Mouse (Mus musculus): ENCODE results near the gene Odf4. TPM values are rescaled to one million over a fixed set of nuclear protein-coding genes. Genes with fewer than 3 reads are reported as not detected.
"Not testable (repeated sequence)": the region's sequence is repeated elsewhere in the genome, so short reads cannot be mapped to it uniquely, and the experiment has no call there.

Gene Odf4
- polyA plus RNA-seq (2016; fragmentation: Nextera tagmentation; extraction: Ambion mirVana): not detected in 2 replicates

DNA sequence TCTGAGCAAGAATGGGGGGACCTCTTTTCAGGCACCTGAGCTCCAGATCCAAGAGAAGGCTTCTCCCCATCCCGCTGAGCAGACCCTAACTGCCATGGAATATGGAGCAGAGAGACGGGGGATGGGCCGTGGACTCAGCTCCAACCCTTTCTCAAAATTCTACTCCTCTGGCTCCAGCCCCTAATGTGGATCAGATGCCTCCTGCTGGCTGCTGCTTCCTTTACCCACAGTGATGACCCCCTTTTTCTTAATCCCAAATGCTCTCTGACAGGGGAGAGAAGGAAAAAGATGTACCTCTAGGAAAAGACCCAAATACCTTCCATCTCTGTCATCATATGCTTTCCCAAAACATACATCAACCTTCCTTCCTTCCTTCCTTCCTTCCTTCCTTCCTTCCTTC is at the start of gene Odf4:
Odf4 (minus strand) TSS at position 101 of the 400 bp plus-strand sequence.
- no peak within 1 kb of the TSS for H3K4me3 ChIP-seq
- H3K4me1 ChIP-seq: 0 out of 2 replicates have a peak, but pooled peaks cover 6% of the 10 kb centered on the region
- H3K27ac ChIP-seq (replicated peaks): no peak within 1 kb of the TSS
- WGBS: 78% methylated on average over 3 of the region's 3 CpGs
- H3K36me3 ChIP-seq: no peaks in the 10 kb centered on the region
- DNase-seq (ENCODE audit: low spot score): no peak
- H3K9me3 ChIP-seq (replicated peaks): no peaks in the 10 kb centered on the region
- H3K27me3 ChIP-seq (ENCODE audit: low read depth, poor library complexity, severe bottlenecking): no peaks in the 10 kb centered on the region

- peaks cover 22% of the 10 kb centered on the region for H3K4me1 ChIP-seq
- H3K4me3 ChIP-seq: no peak overlapping the region
- DNase-seq (ENCODE audit: low spot score): no peak
- H3K36me3 ChIP-seq: no peaks in the 10 kb centered on the region
- 87% methylated on average over 1 of the region's 1 CpGs for WGBS
- H3K9me3 ChIP-seq (replicated peaks): no peaks in the 10 kb centered on the region
- no peak overlapping the region for H3K27ac ChIP-seq (replicated peaks)
- peaks cover 10% of the 10 kb centered on the region for H3K27me3 ChIP-seq (ENCODE audit: low read depth, poor library complexity, severe bottlenecking)
Measured at GRCm38 (mm10) chr11:68975601-68976000, 48.7 kb upstream of the Odf4 start.

GRCm38 (mm10) chr11:68975085-68975484 is 48.2 kb upstream of the Odf4 start, which contains the start of gene Rangrf:
Gene Rangrf, minus strand, starts transcription at chr11:68975185.
- no peak for DNase-seq (ENCODE audit: low spot score)
- 84% methylated on average over 7 of the region's 7 CpGs for WGBS
- Histone ChIP-seq H3K4me1 (peaks cover 22% of the 10 kb centered on the region), H3K4me3 (peak within 1 kb of the TSS; percentile 59), H3K36me3 (no peaks in the 10 kb centered on the region), H3K27ac (replicated peaks) (peak within 1 kb of the TSS; percentile 72; the same call in 1 of the 2 replicates), H3K27me3 (ENCODE audit: low read depth, poor library complexity, severe bottlenecking) (peaks cover 10% of the 10 kb centered on the region), H3K9me3 (replicated peaks) (no peaks in the 10 kb centered on the region)

DNA sequence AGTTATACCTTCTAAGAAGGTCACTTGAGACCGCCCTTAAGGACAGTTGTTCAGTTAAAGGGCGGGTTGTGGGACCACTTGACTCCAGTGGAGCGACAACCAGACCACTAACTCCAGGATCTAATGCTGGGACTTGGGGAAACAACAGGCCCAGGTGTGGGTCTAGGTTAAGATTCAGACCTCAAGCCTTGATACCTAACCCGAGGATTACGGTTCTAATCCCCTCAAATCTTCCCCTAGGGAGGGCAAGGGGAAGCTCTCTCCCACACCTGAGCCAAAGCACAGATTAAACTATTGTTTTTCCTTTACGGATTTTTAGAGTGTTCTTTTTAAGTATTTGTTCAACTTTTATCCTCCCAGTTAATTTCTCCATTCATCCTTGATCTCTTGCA is 47.2 kb upstream of the Odf4 start:
- H3K9me3 ChIP-seq (replicated peaks): no peaks in the 10 kb centered on the region
- 26% methylated on average over 6 of the region's 6 CpGs for WGBS
- H3K36me3 ChIP-seq: no peaks in the 10 kb centered on the region
- peak overlapping the region; percentile 59 for H3K4me3 ChIP-seq
- DNase-seq (ENCODE audit: low spot score): no peak
- H3K27ac ChIP-seq (replicated peaks): peak overlapping the region; percentile 72
- H3K27me3 ChIP-seq (ENCODE audit: low read depth, poor library complexity, severe bottlenecking): peaks cover 13% of the 10 kb centered on the region
- H3K4me1 ChIP-seq: peaks cover 22% of the 10 kb centered on the region

DNA sequence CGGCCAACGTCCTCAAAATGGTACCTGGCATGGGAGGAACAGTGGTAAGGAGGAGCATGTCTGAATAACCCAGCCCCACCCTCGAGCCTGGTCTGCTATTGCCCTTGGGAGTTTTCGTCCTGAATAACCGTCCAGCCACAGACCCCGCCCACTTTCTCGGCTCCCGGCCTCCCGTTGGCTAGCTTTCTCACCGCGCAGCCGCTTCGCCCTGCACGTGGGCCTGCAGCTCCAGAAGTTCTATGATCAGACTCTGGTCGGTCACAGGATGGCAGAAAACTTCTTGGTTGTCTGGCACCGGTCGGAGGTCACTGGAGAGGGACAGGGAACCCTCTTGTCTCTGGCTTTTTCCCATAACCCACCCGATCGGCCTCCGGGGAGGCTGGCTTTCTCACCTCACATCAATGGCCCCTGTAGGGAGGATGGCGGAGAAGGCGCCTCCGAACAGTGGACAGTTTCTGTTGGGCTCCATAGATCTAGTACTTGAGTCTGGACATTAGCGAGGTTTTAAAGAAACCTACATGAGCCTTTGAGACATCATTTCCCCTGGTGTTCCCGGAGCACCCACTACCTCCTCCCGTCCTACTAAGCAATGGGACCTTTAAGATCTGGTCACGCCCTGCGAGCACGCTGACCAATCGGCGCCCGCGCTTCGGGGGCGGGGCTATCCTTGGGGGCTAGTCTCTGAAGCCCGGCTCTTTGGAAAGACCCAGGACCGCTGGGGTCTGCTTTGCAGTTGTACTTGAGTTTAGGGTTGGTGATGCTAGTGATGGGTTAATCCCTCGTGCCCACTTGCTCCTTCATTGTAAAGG is 46.6 kb upstream of the Odf4 start:
- Histone ChIP-seq H3K4me1 (peaks cover 27% of the 10 kb centered on the region), H3K4me3 (peak overlapping the region; percentile 59), H3K27me3 (ENCODE audit: low read depth, poor library complexity, severe bottlenecking) (peaks cover 19% of the 10 kb centered on the region), H3K27ac (replicated peaks) (peak overlapping the region; percentile 72)
- WGBS: 0% methylated on average over 38 of the region's 38 CpGs
- DNase-seq (ENCODE audit: low spot score): peak; percentile 88
- H3K9me3 ChIP-seq (replicated peaks); H3K36me3 ChIP-seq: not testable (repeated sequence)

DNA sequence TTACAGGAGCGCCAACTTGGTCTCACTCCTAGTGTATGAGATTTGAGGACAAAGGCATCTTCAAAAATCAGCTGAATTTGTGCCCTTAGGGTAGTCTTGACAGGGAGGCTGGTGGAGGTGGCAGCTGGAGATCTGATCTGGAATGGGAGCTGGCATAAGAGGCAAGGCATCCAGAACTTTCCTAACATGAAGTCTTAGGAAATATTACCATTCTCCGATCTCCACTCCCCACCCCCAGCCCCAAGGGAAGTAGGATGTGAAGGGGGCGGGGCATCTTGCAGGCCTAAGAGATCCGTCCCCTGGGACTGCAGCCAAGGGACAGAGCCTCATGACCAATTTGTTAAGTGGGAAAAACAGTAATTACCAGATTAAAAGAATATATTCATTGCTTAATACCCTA is 43.4 kb upstream of the Odf4 start:
- Histone ChIP-seq H3K4me1 (peaks cover 43% of the 10 kb centered on the region), H3K9me3 (replicated peaks) (no peaks in the 10 kb centered on the region), H3K4me3 (no peak overlapping the region), H3K36me3 (no peaks in the 10 kb centered on the region), H3K27ac (replicated peaks) (no peak overlapping the region), H3K27me3 (ENCODE audit: low read depth, poor library complexity, severe bottlenecking) (peaks cover 32% of the 10 kb centered on the region)
- WGBS: 78% methylated on average over 4 of the region's 4 CpGs
- DNase-seq (ENCODE audit: low spot score): no peak

DNA sequence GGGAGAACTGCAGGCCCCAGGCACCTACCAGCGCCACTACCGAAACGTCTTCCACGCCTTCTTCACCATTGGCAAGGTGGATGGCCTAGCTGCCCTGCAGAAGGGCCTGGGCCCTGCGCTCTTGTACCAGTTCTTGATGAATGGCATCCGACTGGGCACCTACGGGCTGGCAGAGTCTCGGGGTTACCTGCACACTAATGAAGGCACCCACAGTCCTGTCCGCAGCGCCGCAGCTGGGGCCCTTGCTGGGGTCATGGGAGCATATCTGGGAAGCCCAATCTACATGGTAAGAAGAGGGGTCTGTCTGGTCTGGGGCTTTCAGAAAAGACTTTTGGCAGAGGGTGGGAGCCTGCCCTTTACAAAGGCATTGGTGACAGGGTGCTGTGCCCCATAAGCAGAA is 41.9 kb upstream of the Odf4 start:
- Histone ChIP-seq H3K27ac (replicated peaks) (no peak overlapping the region), H3K36me3 (no peaks in the 10 kb centered on the region), H3K27me3 (ENCODE audit: low read depth, poor library complexity, severe bottlenecking) (peaks cover 22% of the 10 kb centered on the region), H3K4me3 (peak overlapping the region; percentile 73), H3K9me3 (replicated peaks) (no peaks in the 10 kb centered on the region), H3K4me1 (peaks cover 37% of the 10 kb centered on the region)
- no peak for DNase-seq (ENCODE audit: low spot score)
- 81% methylated on average over 11 of the region's 11 CpGs for WGBS

DNA sequence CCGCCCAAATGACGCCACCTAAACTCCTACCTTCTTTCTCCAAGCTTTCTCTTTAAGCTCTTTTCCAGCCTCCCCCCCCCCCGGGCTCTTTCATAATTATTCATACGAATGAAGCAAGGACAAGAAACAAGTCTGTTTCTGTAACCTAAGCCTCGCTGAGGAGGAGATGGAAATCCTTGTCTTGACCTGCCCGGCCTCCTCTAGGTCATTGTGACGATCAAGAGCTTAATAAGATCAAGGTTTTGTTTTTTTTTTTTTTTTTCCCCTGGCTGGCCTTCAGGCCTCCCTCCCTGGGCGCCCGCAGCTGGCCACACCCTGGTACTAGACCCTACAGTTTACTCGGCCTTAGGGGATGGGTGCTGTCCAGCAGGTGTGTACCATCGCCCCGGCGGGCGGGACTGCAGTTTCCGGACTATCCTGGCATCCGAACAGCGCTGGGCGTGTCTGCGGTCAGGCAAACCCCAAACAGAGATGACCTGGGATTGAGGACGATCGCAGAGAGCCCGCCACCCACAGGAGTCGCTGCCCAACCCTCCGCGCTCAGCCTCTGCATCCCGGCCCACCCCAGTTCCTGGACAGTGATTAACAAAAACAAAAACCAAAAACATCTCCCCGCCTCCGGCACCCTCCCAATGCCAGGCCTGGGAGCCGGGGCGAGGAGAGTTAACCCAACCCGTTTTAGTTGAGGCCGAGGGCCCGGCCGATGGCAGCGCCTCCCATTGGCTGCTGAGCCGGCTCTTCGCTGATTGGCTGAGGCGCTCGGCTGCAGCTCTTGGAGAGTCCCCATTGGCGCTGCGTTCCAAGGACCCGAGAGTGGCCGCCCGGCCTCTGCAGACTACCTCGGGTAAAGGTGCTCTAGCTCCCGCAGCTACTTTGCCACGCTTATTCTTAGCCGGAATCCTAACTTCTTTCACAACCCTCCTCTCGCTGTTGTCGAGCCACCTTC is 40.7 kb upstream of the Odf4 start, which contains the start of gene Slc25a35:
Slc25a35 (plus strand) TSS at position 795 of the 946 bp plus-strand sequence.
- peaks cover 22% of the 10 kb centered on the region for H3K27me3 ChIP-seq (ENCODE audit: low read depth, poor library complexity, severe bottlenecking)
- DNase-seq (ENCODE audit: low spot score): peak; percentile 91
- WGBS: 1% methylated on average over 50 of the region's 50 CpGs
- H3K9me3 ChIP-seq (replicated peaks): no peaks in the 10 kb centered on the region
- peak within 1 kb of the TSS; percentile 73 for H3K4me3 ChIP-seq
- no peaks in the 10 kb centered on the region for H3K36me3 ChIP-seq
- peak within 1 kb of the TSS; percentile 79 for H3K27ac ChIP-seq (replicated peaks)
- peaks cover 29% of the 10 kb centered on the region for H3K4me1 ChIP-seq

GRCm38 (mm10) chr11:68966554-68966953 is 39.7 kb upstream of the Odf4 start:
- DNase-seq (ENCODE audit: low spot score): no peak
- H3K9me3 ChIP-seq (replicated peaks): no peaks in the 10 kb centered on the region
- peaks cover 22% of the 10 kb centered on the region for H3K27me3 ChIP-seq (ENCODE audit: low read depth, poor library complexity, severe bottlenecking)
- no peak overlapping the region for H3K27ac ChIP-seq (replicated peaks)
- 70% methylated on average over 1 of the region's 1 CpGs for WGBS
- H3K4me1 ChIP-seq: peaks cover 21% of the 10 kb centered on the region
- H3K36me3 ChIP-seq: no peaks in the 10 kb centered on the region
- no peak overlapping the region for H3K4me3 ChIP-seq

GRCm38 (mm10) chr11:68965845-68966244 is 39.0 kb upstream of the Odf4 start:
- H3K4me1 ChIP-seq: peaks cover 21% of the 10 kb centered on the region
- peak; percentile 49 for DNase-seq (ENCODE audit: low spot score)
- H3K9me3 ChIP-seq (replicated peaks): no peaks in the 10 kb centered on the region
- H3K4me3 ChIP-seq: no peak overlapping the region
- H3K27me3 ChIP-seq (ENCODE audit: low read depth, poor library complexity, severe bottlenecking): peaks cover 22% of the 10 kb centered on the region
- H3K27ac ChIP-seq (replicated peaks): no peak overlapping the region
- 33% methylated on average over 3 of the region's 3 CpGs for WGBS
- no peaks in the 10 kb centered on the region for H3K36me3 ChIP-seq

DNA sequence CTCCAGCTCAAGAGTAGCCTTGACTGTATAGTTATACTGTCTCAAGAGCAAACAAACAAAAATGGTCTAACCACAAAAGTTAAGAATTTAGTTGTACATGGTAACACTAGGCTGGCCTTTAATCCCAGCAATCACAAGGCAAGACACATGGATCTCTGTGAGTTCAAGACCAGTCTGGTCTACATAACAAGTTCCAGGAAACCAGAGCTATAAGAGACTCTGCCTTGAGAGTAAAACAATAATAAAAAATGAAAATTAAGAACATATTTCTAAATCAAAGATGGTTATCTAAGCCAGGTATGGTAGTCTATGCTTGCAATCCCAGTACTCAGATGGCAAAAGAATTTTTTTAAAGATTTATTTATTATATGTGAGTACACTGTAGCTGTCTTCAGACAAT is 38.2 kb upstream of the Odf4 start:
- no peak for DNase-seq (ENCODE audit: low spot score)
- H3K27ac ChIP-seq (replicated peaks): no peak overlapping the region
- no peaks in the 10 kb centered on the region for H3K36me3 ChIP-seq
- H3K27me3 ChIP-seq (ENCODE audit: low read depth, poor library complexity, severe bottlenecking): peaks cover 22% of the 10 kb centered on the region
- H3K9me3 ChIP-seq (replicated peaks): no peaks in the 10 kb centered on the region
- H3K4me3 ChIP-seq: no peak overlapping the region
- peaks cover 21% of the 10 kb centered on the region for H3K4me1 ChIP-seq

DNA sequence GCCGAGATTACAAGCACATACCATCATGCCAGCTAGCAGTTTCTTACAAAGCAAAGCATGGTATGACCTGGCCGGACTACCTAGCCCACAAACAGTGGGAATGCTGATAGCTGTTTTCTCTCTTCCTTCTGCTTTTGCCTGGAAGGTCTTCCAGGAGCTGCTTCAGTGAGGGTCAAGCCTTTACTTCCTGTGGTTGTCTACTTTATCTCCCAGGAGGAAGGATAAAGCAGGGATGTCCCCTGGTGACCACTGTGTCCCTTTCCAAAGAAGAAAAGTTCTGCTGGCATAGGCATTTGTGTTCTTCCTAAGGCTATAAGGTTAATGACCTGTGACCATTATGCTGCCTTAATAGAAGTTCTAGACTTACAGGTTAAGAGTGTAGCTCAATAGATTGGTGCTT is 36.5 kb upstream of the Odf4 start:
- Histone ChIP-seq H3K4me3 (no peak overlapping the region), H3K27me3 (ENCODE audit: low read depth, poor library complexity, severe bottlenecking) (peaks cover 13% of the 10 kb centered on the region), H3K36me3 (no peaks in the 10 kb centered on the region), H3K9me3 (replicated peaks) (no peaks in the 10 kb centered on the region), H3K4me1 (peaks cover 15% of the 10 kb centered on the region), H3K27ac (replicated peaks) (no peak overlapping the region)
- 81% methylated on average over 2 of the region's 2 CpGs for WGBS
- DNase-seq (ENCODE audit: low spot score): no peak
